Mouse (Mus musculus): Measurements from ENCODE around the gene Hist1h4d. TPM values are rescaled to one million over a fixed set of nuclear protein-coding genes. Genes with fewer than 3 reads are reported as not detected.

Hist1h4d gene
- polyA plus RNA-seq (2014; fragmentation: Illumina TruSeq; extraction: RNeasy Lipid Tissue Mini Kit (QIAGEN cat#74804); ENCODE audit: low read depth, low replicate concordance): 2.3 TPM

DNA sequence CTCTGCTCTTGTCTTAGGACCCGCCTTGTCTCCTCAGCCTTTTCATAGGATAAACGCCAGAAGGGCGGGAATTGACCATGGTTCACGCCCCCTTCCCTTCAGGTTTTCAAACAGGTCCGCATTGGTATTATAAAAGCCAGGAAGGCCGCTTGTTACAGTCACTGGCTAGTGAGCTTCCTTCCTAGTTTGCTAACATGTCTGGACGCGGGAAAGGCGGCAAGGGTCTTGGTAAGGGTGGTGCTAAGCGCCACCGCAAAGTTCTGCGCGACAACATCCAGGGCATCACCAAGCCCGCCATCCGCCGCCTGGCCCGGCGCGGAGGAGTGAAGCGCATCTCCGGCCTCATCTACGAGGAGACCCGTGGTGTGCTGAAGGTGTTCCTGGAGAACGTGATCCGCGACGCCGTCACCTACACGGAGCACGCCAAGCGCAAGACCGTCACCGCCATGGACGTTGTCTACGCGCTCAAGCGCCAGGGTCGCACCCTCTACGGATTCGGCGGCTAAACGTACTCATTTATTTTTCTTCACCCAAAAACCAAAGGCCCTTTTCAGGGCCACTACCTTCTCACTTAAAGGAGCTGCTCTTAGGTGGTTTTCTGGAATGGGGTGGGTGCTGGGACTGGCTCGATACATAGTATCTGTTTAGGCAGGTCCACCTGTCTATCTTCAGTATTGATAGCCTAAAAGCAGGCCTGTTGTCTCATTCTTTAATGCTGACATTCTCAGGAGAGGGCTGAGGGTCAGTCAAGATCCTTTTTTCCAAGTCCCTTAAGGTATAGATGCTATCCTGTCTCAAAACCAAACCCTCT, at the start of gene Hist1h4d:
TSS of gene Hist1h4d (plus strand) at position 191 of the 811 bp plus-strand sequence.

DNA sequence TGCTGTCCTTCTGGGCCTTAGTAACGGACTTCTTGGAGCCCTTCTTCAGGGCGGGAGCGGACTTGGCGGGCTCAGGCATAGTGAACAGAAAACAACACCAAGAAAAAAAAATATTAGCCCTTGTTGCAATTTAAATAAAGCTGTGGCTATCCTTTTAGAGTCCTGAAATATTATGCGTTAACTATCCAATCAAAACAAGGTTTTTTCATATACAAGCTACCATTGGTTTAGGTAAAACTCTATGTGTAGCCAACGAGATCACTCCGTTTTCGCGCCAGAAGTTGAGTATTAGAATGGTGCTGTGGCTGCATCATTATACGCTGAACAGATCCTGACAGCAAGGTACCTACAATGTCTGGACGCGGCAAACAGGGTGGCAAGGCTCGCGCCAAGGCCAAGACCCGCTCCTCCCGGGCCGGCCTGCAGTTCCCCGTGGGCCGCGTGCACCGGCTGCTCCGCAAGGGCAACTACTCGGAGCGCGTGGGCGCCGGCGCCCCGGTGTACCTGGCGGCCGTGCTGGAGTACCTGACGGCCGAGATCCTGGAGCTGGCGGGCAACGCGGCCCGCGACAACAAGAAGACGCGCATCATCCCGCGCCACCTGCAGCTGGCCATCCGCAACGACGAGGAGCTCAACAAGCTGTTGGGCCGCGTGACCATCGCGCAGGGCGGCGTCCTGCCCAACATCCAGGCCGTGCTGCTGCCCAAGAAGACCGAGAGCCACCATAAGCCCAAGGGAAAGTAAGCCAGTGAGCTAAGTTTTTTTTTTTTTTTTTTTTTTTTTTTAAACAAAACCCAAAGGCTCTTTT, 47.6 kb upstream of the Hist1h4d start, which contains the start of gene Hist1h2af:
TSS of gene Hist1h2af (plus strand) at position 347 of the 808 bp plus-strand sequence.

DNA sequence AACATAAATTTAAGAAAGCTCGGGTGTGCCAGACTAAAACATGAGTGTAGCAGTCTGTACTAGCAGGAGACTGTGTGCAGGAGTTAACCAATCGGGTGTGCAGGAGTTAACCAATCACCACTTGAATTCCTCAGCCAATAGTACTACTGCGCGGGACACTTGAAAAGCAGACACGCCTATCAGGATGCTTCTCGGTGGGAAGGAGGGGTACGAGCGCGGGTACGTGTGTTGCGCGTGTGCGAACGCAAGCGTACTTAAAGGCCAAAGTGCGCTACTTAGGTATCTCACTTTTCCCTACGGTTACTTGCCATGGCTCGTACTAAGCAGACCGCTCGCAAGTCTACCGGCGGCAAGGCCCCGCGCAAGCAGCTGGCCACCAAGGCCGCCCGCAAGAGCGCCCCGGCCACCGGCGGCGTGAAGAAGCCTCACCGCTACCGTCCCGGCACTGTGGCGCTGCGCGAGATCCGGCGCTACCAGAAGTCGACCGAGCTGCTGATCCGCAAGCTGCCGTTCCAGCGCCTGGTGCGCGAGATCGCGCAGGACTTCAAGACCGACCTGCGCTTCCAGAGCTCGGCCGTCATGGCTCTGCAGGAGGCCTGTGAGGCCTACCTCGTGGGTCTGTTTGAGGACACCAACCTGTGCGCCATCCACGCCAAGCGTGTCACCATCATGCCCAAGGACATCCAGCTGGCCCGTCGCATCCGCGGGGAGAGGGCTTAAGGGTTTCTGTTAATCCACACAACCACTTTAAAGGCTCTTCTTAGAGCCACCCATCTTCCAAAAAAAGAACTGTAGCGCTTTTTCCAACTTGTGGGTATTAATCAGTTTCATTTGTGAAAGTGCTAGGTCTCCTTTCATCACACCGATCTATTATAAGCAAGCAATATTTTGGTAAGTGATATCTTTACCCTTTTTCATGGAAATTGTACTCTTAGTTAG, 46.0 kb upstream of the Hist1h4d start, which contains the start of gene Hist1h3g:
TSS of gene Hist1h3g (plus strand) at position 286 of the 939 bp plus-strand sequence.

DNA sequence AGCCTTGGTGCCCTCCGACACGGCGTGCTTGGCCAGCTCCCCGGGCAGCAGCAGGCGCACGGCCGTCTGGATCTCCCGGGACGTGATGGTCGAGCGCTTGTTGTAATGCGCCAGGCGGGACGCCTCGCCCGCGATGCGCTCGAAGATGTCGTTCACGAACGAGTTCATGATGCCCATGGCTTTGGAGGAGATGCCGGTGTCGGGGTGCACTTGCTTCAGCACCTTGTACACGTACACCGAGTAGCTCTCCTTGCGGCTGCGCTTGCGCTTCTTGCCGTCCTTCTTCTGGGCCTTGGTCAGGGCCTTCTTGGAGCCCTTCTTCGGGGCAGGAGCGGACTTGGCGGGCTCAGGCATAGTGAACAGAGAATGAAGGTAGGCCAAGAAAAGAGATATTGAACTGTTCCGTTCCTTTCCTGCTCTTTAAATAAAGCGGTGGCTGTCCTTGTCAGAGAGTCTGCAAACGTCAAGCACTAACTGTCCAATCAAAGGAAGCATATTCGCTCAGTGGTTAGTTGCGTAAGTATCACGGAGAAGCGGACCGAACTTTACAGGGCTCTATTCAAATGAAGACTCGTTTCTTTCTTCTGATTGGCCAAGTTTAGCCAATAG, 38.3 kb upstream of the Hist1h4d start, which contains the start of gene Hist1h2bh:
TSS of gene Hist1h2bh (minus strand) at position 394 of the 609 bp plus-strand sequence.

DNA sequence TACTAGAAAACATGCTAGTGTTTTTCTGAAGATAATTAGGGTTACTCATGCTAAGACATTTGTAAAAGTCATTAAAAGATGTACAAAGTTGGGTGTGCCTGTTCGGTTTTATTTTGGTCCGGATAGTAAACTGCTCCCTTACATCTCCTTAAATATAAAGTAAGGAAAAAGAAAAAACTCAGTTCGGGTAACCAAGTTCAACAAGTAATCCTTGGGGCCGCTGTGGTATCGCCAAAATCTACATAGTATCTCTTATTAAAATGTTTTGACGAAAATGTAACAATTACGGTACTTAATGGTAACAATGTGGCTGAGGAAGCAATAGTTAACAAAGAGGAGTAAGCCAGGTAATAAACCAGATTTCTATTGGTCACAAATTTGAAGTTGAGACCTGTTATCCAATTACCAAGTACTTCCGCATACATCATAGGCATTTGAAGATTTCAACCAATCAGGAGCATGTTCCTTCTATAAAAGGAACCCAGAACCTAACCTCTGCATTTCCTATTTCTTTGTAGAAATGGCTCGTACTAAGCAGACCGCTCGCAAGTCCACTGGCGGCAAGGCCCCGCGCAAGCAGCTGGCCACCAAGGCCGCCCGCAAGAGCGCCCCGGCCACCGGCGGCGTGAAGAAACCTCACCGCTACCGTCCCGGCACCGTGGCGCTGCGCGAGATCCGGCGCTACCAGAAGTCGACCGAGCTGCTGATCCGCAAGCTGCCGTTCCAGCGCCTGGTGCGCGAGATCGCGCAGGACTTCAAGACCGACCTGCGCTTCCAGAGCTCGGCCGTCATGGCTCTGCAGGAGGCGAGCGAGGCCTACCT, 37.2 kb upstream of the Hist1h4d start, which contains the start of gene Hist1h3f:
TSS of gene Hist1h3f (plus strand) at position 88 of the 822 bp plus-strand sequence.

DNA sequence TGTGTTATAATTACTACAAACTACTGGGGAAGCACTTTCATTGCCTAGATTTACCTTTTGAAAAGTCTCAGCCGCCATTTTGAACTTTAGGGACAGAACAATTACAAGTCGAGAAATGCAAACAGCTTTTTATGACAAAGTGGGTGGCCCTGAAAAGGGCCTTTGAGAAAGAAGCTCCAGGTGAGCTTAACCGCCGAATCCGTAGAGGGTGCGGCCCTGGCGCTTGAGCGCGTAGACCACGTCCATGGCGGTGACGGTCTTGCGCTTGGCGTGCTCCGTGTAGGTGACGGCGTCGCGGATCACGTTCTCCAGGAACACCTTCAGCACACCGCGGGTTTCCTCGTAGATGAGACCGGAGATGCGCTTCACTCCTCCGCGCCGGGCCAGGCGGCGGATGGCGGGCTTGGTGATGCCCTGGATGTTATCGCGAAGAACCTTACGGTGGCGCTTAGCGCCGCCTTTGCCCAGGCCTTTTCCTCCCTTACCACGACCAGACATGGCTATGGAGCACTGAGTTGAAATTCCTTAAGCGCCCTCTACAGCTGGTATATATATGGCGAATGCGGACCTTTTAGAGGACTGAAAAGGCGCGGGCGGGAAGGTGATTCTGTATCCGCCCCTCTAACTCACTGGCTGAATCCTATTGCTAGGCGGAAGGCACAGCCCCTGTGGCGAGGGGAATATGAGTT, 30.1 kb upstream of the Hist1h4d start, which contains the start of gene Hist1h4f:
TSS of gene Hist1h4f (minus strand) at position 503 of the 689 bp plus-strand sequence.

DNA sequence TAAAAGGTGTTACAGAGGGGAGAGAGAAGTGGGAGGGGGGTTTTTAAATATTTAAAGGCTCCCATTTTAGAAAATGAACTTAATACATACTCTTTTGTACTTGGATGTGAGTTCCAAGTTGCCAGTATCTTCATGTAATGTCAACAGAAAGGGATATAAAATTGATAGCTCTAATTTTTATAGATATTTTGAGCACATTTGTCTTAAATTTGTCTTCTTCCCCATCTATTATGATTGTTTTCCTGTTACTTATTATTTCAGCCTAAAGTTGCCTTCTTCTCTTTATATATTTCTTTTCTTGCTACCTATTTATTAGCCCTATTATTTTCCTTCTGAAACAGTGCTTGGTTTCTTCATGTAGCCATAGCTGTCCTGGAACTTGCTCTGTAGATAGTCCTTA, 28.4 kb upstream of the Hist1h4d start, which contains the start of gene Hist1h1d:
TSS of gene Hist1h1d (plus strand) at position 301 of the 400 bp plus-strand sequence.

DNA sequence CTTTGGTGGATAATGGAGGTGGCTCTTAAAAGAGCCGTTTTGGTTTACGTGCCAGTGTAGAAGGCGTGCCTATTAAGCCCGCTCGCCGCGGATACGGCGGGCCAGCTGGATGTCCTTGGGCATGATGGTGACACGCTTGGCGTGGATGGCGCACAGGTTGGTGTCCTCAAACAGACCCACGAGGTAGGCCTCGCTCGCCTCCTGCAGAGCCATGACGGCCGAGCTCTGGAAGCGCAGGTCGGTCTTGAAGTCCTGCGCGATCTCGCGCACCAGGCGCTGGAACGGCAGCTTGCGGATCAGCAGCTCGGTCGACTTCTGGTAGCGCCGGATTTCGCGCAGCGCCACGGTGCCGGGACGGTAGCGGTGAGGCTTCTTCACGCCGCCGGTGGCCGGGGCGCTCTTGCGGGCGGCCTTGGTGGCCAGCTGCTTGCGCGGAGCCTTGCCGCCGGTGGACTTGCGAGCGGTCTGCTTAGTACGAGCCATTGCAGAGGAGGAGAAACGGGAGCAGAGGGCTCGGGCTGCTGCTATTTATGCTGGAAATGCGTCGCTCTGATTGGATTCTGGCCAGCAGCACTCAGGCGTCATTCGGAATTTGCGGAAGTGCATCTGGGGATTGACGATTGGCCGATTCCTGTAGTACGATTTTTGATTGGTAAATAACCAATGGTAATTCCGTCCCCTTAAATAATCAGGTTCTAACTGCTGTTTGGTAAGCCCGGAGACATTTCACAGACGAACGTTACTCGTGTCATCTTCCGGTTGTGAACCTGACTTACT, 19.3 kb upstream of the Hist1h4d start, which contains the start of gene Hist1h3e:
TSS of gene Hist1h3e (minus strand) at position 487 of the 777 bp plus-strand sequence.

DNA sequence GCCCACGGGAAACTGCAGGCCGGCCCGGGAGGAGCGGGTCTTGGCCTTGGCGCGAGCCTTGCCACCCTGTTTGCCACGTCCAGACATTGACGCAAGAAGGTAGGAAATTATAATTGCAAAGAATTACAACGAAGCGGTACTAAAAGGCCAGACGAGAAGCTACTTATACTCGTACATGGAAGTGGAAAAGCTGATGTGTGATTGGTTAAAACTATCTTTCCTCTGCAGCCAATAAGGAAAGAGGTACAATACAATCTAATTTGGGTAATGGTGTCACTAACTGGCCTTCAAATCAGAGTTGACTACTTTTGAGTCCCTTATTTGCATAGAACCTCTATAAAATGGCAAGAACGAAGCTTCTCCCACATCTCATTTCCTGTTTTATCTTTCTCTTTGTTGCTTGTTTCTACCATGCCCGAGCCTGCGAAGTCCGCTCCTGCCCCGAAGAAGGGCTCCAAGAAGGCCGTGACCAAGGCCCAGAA, 10.3 kb upstream of the Hist1h4d start, which contains the start of the genes Hist1h2ae and Hist1h2bg:
TSS of gene Hist1h2ae (minus strand) at position 199 of the 482 bp plus-strand sequence.
TSS of gene Hist1h2bg (plus strand) at position 375 of the 482 bp plus-strand sequence.

DNA sequence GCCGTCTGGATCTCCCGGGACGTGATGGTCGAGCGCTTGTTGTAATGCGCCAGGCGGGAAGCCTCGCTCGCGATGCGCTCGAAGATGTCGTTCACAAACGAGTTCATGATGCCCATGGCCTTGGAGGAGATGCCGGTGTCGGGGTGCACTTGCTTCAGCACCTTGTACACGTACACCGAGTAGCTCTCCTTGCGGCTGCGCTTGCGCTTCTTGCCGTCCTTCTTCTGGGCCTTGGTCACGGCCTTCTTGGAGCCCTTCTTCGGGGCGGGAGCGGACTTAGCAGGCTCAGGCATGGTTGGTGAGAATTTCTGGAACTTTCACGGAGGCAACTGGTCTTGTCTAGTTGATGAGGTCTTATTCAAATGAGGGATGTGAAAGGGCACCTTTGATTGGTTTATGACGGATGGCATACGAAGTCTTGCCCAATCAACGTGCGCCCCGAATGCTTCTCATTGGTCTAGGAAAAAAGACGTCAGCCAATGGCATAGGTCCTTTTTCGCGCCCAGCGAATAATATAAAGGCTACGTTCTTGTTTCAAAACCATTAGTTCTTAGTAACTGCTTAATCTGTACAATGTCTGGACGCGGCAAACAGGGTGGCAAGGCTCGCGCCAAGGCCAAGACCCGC, 7.4 kb upstream of the Hist1h4d start, which contains the start of the genes Hist1h2bf and Hist1h2ad:
TSS of gene Hist1h2bf (minus strand) at position 299 of the 627 bp plus-strand sequence.
TSS of gene Hist1h2ad (plus strand) at position 484 of the 627 bp plus-strand sequence.

DNA sequence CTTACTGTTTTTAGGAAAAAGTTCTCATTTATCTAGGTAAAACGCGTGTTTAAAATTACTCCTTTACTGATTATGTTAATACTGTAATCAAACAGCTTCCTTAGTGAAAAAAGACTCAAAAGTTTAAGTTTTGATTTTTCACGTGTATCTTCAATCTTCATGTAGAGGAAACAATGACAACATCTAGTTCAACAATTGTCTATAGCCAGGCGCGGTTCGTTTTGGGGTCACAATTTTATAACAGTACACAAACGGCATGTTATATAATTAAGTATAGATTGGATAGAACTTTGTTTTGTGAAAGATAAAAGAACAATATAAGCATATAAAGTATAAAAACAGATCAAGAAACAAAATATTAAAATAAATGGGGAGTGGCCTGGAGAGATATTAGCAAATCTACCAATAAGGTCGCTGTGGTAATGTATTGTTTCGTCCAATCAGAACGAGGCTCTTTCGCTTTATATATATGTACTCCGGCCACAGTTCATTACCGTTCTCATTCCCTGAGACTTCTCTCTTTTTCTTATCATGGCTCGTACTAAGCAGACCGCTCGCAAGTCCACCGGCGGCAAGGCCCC, 6.0 kb upstream of the Hist1h4d start, which contains the start of gene Hist1h3d:
TSS of gene Hist1h3d (plus strand) at position 493 of the 581 bp plus-strand sequence.

DNA sequence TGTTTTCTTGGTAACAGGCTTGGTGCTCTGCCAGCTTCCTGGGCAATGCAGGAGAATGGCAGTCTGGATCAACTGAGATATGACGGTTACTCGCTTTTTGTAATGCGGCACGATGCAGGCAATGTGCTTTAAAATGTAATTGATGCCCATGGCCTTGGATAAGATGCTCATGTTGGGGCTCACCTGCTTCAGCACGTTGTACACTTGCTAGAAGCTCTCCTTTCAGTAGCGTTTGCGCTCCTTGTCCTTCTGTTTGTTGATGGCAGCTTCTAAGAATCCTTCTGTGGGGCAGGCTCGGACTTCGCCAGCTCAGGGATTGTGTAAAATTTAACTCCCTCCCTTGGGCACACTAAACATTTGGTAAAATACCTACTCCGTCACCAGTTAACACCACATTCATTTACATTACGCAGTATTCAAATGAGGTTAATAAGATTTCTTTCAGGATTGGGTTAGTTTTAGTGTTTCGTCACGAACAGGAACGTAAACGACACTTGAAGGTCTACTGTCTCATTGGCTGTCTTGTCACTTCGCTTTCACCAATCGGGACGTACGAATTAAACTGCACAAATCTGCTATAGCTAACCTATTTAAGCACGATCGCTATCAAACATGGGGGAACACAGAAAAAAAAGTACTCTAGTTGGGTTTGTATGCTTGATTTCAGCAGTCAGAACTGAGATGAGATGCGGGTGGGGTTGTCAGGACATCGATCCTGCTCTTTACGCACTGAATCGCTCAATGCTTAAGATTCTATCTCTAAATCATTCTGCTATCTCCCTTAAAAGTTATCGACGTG, 39.5 kb downstream of the Hist1h4d start, which contains the start of gene Hist1h2be:
TSS of gene Hist1h2be (minus strand) at position 392 of the 799 bp plus-strand sequence.

DNA sequence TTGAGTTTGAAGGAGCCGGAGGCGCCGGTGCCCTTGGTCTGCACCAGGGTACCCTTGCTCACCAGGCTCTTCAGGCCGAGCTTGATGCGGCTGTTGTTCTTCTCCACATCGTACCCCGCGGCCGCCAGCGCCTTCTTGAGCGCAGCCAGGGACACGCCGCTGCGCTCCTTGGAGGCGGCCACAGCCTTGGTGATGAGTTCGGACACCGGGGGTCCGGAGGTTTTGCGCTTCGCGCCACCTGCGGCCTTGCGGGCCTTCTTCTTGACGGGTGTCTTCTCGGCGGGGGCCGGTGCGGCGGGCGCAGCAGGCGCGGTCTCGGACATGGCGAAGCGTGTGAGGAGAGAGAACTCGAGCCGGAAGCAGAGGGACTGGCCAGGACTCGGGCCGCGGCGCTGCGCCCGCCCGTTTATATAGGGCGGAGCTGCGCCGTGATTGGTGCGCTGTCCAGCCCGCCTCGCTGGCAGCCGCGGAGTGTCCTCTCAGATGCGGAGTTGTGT, 40.8 kb downstream of the Hist1h4d start, which contains the start of gene Hist1h1e:
TSS of gene Hist1h1e (minus strand) at position 384 of the 497 bp plus-strand sequence.

Data from sigmoid colon, adult 10 weeks (tissue).